Mouse (Mus musculus) ES-E14 (cell line): ENCODE measurements around the gene Gipc2.

Experiments used
- CHD2 ChIP-seq: IDR thresholded peaks from 2 replicates; pipeline ENCODE4 v1.6.1; 2014; ENCODE audit warnings: mild to moderate bottlenecking, low read depth, low read length, inconsistent platforms
- HCFC1 ChIP-seq: IDR thresholded peaks from 2 replicates; pipeline ENCODE4 v1.6.1; 2012; ENCODE audit warnings: low read length, inconsistent platforms, borderline replicate concordance; ENCODE audit not compliant: insufficient read depth
- MAFK ChIP-seq: IDR thresholded peaks from 2 replicates; pipeline ENCODE4 v1.6.1; 2014; ENCODE audit warnings: mild to moderate bottlenecking, low read depth, low read length, inconsistent platforms; ENCODE audit not compliant: insufficient read depth
- ZC3H11A ChIP-seq: IDR thresholded peaks from 2 replicates; pipeline ENCODE4 v1.6.1; 2012; ENCODE audit warnings: low read depth, mild to moderate bottlenecking, inconsistent platforms, low read length, borderline replicate concordance
- ZNF384 ChIP-seq: IDR thresholded peaks from 2 replicates; pipeline ENCODE4 v1.6.1; 2012; ENCODE audit warnings: low read depth, low read length, inconsistent platforms

DNA sequence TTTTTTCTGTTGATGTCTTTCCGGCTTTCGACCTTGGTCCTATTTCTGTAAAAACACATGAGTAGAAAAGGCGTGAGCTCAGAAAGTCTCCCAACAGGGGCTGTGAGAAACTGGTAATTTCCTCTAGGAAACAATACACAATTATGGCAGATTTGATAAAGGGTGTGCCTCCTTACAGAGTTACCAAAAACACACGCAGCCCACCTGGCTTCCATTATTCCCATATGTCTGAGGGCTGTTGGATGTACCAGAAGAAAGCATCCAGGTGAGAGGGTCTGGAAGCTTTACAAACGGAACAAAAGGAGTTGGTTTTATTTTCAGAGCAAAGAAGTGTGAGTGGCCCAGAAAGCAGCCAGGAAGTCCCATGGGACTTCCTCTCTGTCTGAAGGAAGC is 58.0 kb downstream of the Gipc2 start:
- TF ChIP-seq MAFK = no peak
- no peak for TF ChIP-seq CHD2
- TF ChIP-seq HCFC1 = no peak
- no peak for TF ChIP-seq ZC3H11A
- no peak for TF ChIP-seq ZNF384
